Mouse (Mus musculus) ovary, postnatal 10 days (tissue): ENCODE results near the gene Mybph.

Source experiments
- DNase-seq: peaks from one replicate; pipeline ENCODE4 v3.0.0; 2022; ENCODE audit warnings: low spot score

Gene Mybph

DNA sequence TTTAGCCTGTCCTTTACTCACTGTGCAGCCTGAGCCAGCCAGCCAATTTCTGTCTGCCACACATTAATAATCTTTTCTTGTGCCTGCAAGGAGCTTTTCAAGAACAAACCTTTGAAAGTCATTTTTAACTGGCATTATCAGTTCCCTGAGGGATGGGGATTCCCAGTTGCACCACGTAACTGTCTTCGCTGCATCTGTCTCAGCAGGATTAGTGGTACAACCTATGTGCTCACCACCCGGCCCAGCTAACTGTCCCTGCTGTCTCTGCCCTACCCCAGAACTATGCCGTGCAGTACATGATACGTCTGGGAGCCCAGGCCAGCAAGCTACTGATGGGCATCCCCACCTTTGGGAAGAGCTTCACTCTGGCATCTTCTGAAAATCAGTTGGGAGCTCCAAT lies 5.0 kb upstream of the Mybph start:
- DNase-seq = no peak

DNA sequence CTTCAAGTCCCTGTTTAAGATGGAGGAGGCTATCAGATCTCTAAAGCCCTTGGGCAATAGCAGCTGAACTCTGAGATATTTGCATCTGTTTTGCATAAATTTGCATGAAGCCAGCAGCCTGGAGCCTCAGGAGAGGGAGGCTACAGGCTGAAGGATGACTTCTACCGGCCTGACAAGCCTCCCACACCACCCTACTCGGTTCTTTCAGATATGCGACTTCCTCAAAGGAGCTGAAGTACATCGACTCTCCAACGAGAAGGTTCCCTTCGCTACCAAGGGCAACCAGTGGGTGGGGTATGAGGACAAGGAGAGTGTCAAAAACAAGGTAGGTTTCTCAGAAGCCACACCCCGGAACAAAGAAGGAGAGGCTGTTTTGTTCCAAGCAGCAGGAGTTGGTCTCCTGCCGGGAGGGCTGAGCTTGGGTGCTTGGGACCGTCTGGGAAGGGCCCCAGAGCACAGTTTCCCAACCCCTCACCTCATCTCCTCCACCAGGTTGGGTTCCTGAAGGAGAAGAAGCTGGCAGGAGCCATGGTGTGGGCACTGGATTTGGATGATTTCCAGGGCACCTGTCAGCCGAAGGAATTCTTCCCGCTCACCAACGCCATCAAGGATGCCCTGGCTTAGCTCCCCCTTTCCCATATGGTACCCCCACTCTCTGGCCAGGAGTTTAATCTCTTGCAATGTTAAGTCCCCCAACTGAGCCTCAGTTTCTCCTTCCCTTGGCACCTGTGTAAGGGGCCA lies 4.1 kb upstream of the Mybph start:
- DNase-seq = no peak

DNA sequence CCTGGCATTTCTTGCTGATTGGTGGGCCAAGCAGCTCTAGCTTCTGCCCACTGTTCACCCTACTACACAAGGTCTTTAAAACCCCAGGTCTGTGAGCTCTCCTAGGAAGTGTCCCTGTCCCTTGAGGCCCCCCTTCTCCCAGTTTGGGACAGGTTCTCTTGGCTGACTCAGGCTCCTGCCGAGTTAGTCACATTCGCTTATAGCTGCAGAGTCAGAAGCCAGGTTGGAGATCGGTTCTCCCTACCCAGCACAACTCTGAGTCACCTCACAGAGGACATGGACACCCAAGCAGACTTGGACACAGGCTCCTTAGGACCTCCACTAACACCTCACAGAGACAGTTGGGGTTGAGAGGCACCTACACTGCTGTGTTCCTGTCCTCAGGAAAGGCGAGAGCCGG lies 2.1 kb upstream of the Mybph start:
- DNase-seq = no peak

DNA sequence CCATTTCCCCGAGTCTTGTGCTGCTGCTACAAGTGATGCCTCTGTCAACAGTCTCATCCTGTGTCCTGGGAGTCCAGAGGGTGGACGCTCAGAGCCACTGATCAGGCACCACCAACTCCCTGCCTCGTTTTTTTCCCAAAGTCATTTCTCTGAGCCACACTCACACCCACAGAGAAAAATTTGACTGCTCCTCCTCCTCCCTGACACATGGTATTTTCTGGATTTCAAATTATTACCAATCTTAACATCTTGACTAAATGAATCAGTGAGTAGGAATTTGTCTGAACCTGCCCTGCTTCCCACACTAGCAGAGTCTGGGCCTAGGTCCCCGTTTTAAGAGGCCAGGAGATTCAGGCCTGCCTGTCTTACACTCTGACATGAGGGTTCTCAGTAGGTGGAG lies 1.2 kb upstream of the Mybph start:
- DNase-seq = no peak

DNA sequence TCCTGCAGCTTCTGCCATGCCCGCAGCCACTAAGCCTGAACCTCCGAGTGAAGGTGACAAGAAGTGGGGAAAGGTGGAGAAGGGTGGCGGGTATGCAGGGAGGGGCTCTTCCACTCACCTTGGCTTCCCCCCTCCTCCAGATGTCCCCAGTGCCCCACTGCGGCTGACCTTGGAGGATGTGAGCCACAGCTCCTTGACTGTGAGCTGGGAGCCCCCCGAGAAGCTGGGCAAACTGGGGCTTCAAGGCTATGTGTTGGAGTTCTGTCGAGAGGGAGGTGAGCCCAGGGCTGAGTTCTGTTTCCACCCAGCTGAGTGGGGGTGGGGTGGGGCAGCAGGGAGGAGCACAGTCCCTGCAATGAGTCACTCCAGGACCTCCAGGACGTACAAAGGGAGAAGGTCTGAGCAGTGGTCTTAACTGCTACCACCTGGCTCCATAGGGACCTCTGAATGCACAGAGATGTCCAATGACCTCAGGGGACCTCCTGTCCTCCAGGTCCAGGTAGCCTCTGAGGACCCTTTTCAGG lies 488 bp downstream of the Mybph start:
- DNase-seq = no peak

DNA sequence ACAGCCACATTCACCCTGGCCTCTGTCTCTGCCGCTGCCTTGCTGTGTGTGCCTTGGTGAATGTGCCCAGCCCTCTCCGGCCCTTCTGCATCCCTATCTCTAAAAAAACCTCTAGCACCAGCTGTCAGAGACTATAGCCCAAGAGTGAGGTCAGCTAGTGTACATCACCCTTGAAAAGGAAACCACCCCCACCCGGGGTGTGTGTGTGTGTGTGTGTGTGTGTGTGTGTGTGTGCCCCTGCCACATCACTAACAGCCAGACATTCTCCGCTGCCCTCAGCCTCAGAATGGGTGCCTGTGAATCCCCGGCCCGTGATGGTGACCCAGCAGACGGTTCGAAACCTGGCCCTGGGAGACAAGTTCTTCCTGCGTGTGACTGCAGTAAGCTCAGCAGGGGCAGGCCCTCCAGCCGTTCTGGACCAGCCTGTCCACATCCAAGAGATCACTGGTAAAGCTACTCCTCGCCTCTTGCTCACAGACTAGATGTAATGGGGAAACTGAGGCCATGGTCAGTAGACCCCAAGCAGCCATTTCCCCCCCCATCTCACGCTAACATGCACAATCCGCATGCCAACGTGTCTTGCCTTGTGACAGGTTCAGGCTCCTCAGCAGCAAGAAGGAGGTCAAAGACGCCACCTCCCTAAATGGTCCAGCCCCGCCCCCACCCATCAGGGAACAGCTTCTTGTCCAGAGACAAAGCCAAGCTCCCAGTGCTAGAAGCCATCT lies 1.2 kb downstream of the Mybph start:
- no peak for DNase-seq

DNA sequence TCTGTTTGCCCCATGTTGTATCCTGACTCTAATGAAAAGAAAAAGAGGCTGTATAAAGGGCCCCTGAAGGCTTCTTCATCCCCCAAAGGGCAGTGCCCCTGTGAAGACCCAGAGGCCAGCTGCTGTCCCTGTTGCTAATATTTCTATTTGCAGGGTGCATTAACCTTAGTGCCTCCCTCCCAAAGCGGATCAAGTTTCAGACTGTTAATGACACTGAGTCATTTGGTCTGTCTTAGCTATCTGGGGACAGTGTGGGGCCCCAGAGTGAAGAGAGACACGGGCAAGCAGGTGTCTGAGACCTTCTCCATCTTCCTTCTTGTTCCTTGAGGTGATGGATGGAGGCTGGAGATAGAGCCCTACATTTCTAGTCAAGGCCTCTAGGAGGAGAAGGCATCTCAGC lies 1.9 kb downstream of the Mybph start:
- DNase-seq = no peak

DNA sequence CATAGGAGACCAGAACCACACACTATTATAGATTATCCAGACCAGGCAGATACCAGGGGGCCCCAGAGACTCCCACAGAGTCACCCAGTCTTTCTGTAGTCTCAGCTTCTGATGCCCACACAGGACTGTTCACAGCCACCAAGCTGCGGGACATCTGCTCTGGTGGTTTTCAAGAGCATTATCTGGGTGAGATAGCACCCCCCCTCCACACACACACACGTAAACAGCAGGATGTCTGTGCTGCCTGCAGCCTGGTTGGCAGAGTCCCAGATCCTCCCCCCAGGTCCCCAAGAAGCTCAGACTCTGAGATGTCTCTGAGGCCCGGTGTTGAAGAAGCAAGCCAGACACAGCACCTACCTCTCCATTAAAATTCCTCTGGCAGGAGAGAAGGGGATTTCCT lies 2.3 kb downstream of the Mybph start:
- DNase-seq = no peak

DNA sequence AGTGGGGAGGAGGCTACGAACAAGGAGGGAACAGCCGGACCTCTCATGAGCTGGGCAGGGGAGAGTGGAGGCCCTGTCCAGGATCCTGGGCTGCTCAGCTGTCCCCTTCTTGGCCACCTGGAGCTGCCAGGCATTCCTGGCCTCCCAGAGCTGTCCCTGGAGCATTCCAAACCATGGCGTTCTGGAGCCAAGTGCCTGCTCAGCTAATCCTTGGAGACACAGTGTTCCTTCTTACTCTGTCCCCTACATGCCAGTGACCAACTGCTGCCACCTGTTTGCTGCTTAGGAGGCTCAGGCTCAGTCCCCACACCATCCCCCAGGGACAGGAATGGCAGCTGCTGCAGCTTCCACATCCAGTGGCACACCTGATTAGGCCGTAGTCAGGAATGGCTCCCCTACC lies 2.7 kb downstream of the Mybph start:
- no peak for DNase-seq

DNA sequence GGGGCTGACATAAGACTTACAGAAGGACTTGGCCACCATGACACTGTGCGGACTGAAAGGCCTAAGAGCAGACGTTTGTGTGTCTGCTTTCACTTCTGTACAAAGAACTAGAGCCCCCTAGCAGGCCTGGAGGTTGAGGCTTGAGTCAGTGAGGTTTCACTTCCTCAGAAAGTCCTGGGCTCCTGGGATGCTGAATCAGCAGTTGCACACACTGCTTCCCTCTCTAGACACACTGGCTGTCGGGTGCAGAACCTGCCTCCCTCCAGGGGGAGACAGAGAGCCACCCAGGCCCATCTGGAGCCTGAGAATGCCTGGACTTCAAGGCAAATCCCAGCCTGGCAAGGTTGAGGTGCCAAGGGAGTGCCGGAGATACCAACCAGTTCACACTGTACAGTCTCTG lies 3.1 kb downstream of the Mybph start:
- DNase-seq = peak; percentile 44

DNA sequence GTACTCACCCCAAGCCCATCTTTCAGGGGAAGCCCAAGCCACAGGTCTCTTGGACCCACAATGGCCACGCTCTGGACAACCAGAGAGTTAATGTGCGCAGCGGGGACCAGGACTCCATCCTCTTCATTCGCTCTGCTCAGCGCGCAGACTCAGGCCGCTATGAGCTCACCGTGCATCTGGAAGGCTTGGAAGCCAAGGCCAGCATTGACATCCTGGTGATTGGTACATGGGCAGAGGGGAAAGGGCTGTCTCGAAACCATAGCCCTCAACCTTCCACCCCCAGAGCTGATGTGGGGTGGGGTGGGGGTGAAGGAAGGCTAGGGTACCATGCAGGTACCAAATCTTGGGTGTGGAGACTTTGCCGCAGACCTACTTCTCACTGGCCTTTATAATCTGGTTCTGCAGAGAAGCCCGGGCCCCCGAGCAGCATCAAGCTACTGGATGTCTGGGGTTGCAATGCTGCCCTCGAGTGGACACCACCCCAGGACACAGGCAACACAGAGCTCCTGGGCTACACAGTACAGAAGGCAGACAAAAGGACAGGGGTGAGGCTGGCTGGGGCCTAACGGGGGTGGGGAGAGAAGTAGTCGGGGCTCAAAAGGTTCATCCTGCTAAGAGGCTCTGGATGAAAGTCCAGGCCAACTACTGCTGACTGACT lies 4.2 kb downstream of the Mybph start:
- DNase-seq = no peak

DNA sequence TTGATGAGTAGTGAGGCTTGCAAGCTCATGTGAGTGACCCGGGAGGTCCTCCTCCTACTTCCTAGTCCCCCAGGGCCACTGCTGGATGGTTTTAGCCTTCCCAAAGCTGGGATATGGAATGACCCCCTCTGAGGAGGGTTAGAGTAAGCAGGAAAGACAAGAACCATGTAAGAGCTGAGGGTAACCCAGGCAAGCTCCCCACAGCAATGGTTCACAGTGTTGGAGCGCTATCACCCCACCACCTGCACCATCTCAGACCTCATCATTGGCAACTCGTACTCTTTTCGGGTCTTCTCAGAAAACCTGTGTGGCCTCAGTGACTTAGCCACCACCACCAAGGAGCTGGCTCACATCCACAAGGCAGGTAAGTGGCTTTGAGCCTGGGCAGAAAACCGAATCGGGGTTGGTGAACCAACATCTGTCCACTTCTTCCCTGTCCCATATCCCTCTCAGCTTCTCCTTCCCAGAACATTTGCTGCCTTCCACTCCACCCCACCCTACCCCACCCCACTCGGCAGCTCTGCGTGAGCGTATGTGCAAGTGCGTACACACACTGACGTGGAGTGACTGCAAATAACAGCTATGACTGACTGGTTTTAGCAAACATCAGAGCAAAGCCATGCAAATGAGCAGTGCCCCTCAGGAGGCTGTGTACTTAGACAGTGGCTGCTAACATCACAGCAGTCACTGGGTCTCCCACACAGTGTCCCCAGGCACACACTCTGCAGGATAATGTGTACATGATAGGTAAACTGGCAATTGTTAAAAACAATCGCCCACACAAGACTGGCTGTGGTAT lies 5.1 kb downstream of the Mybph start:
- no peak for DNase-seq

DNA sequence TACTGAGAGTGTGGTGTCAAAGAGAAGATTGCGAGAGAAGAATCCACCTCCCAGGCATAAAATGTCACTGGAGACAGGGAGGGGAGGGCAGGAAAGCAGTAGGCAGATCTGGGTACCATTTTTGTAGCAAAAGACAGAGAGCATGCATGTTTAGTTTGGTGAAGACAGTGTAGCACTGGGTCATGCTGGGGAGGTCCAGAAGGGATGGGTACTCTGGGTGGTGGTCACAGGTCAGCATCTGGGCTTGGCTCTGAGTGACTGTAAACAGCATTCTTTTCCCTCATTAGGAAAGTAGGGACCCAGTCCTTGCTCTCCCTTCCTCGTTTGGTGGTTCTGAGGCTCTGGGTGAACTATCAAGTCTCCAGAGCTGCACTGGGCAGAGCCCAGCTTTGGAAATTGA lies 7.2 kb downstream of the Mybph start:
- no peak for DNase-seq

DNA sequence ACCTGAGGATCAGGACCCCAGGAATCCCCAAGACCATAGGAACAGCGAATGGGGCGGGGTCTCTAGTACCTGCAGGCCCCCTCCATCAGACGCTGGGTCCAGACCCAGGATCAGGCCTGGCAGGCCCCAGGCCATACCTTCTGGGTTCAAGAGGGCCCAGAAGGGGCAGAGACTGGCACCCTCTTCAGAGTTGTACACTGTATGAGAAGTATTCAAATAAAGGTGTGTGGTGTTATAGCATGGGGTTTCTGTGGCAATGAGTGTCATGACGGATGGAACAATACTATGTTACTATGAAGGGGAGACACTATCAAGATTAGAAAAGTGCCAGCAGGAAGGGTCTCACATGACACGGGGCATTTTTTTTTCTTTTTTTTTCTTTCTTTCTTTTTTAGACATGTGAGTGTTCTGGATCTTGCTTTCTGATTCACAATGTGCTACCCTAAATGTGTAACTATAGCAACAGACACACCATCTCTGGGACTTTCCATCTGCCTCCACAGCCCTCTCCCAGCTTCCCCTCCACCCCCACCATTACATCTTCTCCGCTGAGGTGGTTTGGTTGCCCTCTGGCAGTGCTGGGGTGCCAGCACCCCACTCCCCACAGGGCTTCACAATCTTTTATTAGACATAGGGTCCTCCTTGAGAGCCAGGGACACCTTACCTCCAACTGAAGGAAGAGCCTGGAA lies 7.9 kb downstream of the Mybph start:
- no peak for DNase-seq

DNA sequence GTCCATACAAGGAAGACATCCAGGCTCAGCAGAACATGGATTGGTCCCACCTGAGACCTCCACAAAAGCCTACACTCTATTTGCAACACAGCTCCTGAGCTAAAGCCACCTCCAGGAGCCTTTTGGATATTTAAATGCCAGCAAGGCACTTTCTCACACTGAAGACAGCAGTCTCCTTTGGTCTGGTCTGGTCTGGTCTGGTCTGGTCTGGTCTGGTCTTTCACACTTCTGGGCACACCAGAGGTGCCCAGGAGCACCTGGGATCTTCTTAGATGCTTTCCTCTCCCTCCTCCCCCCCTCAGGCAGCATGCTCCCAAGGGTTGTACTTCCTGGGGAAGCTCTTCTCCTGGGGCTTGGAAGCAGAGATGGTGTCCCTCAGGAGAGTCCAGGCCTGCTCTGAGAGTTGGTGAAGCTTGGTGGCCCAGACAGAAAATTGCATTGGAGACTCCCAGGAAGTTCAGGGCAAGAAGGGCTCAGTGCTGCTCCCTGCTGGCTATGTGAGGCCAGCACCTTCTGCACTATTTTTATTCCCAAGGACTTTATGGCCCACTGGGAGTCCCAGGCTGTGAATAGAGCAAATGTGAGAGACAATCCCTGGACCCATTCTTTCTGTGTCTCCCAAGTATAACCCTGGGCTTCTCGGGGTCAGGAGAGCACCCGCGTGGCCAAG lies 8.6 kb downstream of the Mybph start:
- DNase-seq = no peak

DNA sequence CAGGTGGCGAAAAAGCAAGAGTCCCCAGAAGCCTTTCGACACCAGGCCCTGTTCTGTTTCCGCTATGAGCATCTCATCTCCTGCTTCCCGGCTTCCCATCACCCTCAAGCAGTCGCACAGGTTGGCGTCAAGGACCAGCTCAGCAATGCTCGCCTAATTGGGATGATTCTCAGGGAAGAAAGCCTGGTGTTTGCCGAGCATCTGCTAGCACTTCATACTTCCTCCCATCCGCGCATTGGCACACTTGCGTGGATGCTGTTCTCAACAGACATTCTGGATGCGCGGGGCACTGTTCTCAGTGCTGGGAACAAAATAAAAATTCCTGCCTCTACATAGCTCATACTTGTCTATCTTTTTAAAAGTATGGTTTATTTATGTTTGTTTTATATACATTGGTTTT lies 11.0 kb downstream of the Mybph start:
- DNase-seq = no peak

DNA sequence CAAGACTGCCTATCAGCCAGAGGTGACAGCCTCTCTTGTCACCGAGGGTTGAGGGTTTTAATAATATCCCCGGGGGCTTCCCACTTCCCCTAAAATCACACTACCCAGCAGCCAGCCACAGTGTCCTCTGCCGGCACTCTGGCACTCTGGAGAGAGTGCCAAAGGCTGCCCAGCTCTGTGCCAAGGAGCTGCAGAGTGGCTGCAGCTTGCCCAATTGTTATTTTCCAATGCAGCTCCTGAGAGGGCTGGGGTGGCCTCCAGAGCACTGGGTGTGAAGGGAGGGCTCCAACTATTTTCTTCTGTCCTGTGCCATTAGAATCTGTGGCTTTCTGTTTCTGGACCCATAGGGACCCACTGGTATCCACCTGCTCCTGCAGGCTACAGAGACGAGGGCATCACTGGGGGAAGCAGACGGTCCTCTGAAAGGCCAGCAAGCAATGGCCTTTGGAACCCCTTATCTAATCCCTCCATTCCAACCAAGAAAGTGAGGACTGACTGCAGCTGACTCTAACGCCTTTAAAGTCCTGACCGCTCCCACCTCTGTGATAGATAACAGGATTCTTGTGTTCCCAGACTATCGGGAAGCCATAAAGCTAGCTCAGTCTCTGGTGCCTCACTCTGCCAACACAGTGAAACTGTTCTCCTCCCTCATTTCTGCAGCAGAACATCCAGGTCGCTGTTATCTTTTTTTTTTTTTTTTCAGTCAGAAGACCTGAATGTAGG lies 12.2 kb downstream of the Mybph start:
- no peak for DNase-seq

DNA sequence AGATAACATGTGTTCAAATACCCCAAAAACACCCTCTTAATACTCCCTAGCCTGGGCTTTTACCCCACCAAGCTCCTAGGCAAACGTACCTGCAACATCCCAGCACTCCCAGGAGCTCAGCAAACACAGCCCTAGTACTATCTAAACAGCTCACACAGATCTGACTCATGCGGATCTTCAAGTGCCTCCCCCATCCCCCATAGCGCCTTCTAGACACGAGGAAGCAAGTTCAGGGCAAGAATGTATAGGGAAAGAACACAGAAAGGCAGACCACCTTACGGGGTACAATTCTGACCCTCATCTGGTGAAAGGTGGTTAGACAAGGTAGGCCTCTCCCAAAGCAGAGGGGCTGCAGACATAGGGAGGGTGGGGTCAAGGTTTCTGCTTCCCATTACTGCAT lies 12.8 kb downstream of the Mybph start:
- DNase-seq = no peak

DNA sequence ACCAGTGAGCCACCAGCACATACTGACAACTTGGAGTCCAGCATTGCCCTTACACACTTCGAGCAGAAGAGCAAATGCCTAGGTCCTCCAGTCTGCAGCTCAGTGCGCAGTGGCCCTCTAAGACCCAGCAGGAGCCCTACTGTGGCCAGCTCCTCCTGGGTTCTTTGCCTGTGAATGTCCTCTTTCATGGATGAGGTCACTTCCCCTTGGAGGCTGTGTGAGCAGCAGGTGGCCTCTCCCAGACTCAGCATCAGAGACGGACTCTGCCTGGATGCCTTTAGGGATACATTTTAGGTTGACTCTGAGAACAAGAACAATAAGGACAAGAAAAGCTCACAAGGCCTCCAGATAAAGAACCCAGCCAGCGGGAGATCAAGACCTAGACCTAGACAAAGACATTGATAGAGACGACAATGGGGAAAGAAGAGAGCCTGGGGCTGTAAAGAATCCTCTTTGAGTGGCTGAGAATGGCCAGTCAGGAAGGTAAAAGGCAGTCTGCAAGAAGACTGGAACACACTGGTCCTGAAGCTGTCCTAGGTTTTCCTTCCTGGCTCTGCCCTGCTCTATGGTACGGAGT lies 17.0 kb downstream of the Mybph start:
- no peak for DNase-seq

DNA sequence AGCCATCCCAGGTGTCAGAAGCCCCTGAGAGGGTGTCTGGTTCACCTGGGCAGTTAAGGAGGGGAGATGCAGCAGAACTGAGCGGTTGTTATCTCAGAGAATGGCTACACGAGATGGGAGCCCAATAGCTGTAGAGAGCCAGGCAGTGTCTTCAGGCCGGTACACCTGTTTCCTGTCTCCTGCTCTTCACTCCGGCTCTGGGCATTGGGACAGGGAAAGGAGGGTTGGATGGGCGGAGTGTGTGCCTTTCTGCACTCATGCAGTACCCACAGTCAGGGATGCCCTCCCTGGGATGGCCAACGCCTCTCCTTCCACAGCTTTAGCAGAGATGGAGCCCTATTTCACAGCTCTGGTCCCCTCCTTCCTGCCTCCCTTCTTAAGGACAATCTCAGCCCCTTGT lies 17.8 kb downstream of the Mybph start:
- no peak for DNase-seq
